In the genomic region with DNA sequence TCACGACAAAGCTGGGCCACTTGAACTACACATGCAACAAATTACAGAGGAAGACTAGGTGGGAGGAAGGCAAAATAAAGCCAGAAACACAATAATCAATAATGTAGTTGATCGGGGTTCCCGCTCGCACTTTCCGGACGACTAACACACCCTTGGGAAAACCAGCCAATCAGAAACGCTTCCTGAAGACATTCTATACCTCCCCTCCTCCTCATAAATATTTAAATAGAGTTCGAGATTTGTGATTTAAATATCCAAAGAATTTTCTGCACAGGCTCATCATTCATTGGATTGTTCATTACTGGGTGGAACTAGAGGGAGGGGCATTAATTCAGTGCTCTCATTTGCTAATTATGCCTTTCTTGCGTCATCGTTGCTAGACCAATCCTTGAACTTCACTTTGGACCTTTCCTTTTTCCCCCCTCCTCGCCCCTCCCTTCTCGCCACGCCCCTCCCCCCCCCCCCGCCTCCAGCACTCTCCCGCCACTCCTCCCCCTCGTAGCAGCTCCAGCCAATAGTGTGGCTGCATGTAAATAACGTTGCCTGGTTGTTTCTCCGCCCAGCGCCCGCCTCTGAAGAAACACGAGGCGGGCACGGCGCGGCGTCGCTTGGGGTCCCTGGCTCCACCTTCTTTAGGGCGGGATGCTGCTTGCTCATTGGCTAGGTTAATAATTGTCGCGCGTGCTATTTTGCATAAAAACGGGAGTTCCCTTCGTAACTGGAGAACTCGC, we compare ENCODE assay signal across 8 mouse cellular contexts.
A peak's percentile ranks its signal among the peaks of the same experiment; 100 is the strongest.
DNase-seq lines count a peak whose midpoint lies in the region; ATAC-seq and TF ChIP-seq lines count a peak whose summit lies in the region.

No protein-coding gene starts in this region.

- no peak overlapping the region for H3K27ac ChIP-seq in forebrain, embryonic 15.5 days (replicated peaks)
- peak overlapping the region; percentile 57; the same call in 1 of the 2 replicates for H3K27ac ChIP-seq in limb, embryonic 12.5 days
- H3K27ac ChIP-seq in midbrain, embryonic 13.5 days: no peak overlapping the region

- under 1% methylated on average over 31 of the region's 34 CpGs for WGBS in forebrain, embryonic 15.5 days
- under 1% methylated on average over 30 of the region's 34 CpGs for WGBS in limb, embryonic 12.5 days
- WGBS in midbrain, embryonic 13.5 days: under 1% methylated on average over 31 of the region's 34 CpGs

- peak overlapping the region; percentile 67 for H3K4me3 ChIP-seq in G1E (ENCODE audit: low read depth, low read length)
- peak overlapping the region; percentile 14; the same call in 1 of the 2 replicates for H3K4me3 ChIP-seq in forebrain, embryonic 15.5 days
- H3K4me3 ChIP-seq in limb, embryonic 12.5 days (replicated peaks): peak overlapping the region; percentile 39
- peak overlapping the region; percentile 17; the same call in 1 of the 2 replicates for H3K4me3 ChIP-seq in midbrain, embryonic 13.5 days (replicated peaks)

- H3K9me3 ChIP-seq in G1E (replicated peaks): no peaks in the 10 kb centered on the region
- H3K9me3 ChIP-seq in forebrain, embryonic 15.5 days: no peaks in the 10 kb centered on the region
- no peaks in the 10 kb centered on the region for H3K9me3 ChIP-seq in limb, embryonic 12.5 days
- no peaks in the 10 kb centered on the region for H3K9me3 ChIP-seq in midbrain, embryonic 13.5 days

- ATAC-seq in G1E (ENCODE audit: extremely low read depth, insufficient number of reproducible peaks, low FRiP score, poor library complexity, severe bottlenecking): peak; percentile 95
- ATAC-seq in forebrain, embryonic 15.5 days (replicated peaks): peak; percentile 99
- ATAC-seq in hematopoietic stem cell, adult 5-6 weeks (replicated peaks in 1 of 2; ENCODE audit: insufficient read depth in 1 of 2, low FRiP score in 2 of 2, low TSS enrichment in 1 of 2, low read depth in 1 of 2, poor library complexity in 2 of 2, severe bottlenecking in 2 of 2): peak; percentile 86 to 93
- peak; percentile 97 for ATAC-seq in limb, embryonic 12.5 days (ENCODE audit: insufficient number of reproducible peaks, insufficient read depth, low FRiP score, low TSS enrichment, low read depth)
- ATAC-seq in midbrain, embryonic 13.5 days: peak; percentile 98

- H3K9ac ChIP-seq in forebrain, embryonic 15.5 days (replicated peaks): no peak overlapping the region
- H3K9ac ChIP-seq in limb, embryonic 12.5 days (replicated peaks): no peak overlapping the region
- H3K9ac ChIP-seq in midbrain, embryonic 13.5 days (replicated peaks): no peak overlapping the region

- peaks cover 18% of the 10 kb centered on the region for H3K27me3 ChIP-seq in G1E (ENCODE audit: insufficient read depth, low read length)
- peaks cover 89% of the 10 kb centered on the region for H3K27me3 ChIP-seq in forebrain, embryonic 15.5 days
- H3K27me3 ChIP-seq in limb, embryonic 12.5 days: no peaks in the 10 kb centered on the region
- H3K27me3 ChIP-seq in midbrain, embryonic 13.5 days: peaks cover 94% of the 10 kb centered on the region

- H3K36me3 ChIP-seq in G1E (replicated peaks): no peaks in the 10 kb centered on the region
- no peaks in the 10 kb centered on the region for H3K36me3 ChIP-seq in forebrain, embryonic 15.5 days
- no peaks in the 10 kb centered on the region for H3K36me3 ChIP-seq in limb, embryonic 12.5 days
- no peaks in the 10 kb centered on the region for H3K36me3 ChIP-seq in midbrain, embryonic 13.5 days

- DNase-seq in G1E (ENCODE audit: low spot score): peak; percentile 85
- DNase-seq in adrenal gland, postnatal 25 days: peak; percentile 74
- peak; percentile 87 for DNase-seq in testis, postnatal 10 days (ENCODE audit: low spot score)
- no peak for DNase-seq in layer of hippocampus, postnatal 36 days

- H3K4me1 ChIP-seq in G1E (ENCODE audit: insufficient read depth, low read depth, low read length): peaks cover 30% of the 10 kb centered on the region
- peaks cover 3% of the 10 kb centered on the region; the same call in 1 of the 2 replicates for H3K4me1 ChIP-seq in forebrain, embryonic 15.5 days
- peaks cover 42% of the 10 kb centered on the region for H3K4me1 ChIP-seq in limb, embryonic 12.5 days (replicated peaks)
- peaks cover 12% of the 10 kb centered on the region; the same call in 1 of the 2 replicates for H3K4me1 ChIP-seq in midbrain, embryonic 13.5 days (replicated peaks)

- peak overlapping the region; percentile 27 for H3K4me2 ChIP-seq in forebrain, embryonic 15.5 days (replicated peaks)
- H3K4me2 ChIP-seq in limb, embryonic 12.5 days: peak overlapping the region; percentile 56
- peak overlapping the region; percentile 42 for H3K4me2 ChIP-seq in midbrain, embryonic 13.5 days (replicated peaks)

- no peak for TF ChIP-seq CTCF in G1E (IDR thresholded peaks at IDR 0.05; ENCODE audit: low read depth, low read length)

Comparison
In these comparisons a context has a peak if more than half of its experiments do, and no peak if none do; other contexts are left out.
1. DNase-seq: peak in G1E (single experiment), adrenal gland, postnatal 25 days (single experiment) and testis, postnatal 10 days (single experiment); none in layer of hippocampus, postnatal 36 days (0 of 2).
2. H3K4me3 ChIP-seq: peak in every context shown above with its lines; median percentile 67 in G1E; 39 in limb, embryonic 12.5 days; 17 in midbrain, embryonic 13.5 days; 14 in forebrain, embryonic 15.5 days.
3. Peak in every context shown above with its lines, with median percentiles within 50 percentile points of each other: ATAC-seq and H3K4me2 ChIP-seq.